Mouse (Mus musculus) cerebellum, adult 2 months (tissue): ENCODE results near the gene Dab2. TPM values are rescaled to one million over a fixed set of nuclear protein-coding genes. Genes with fewer than 3 reads are reported as not detected.

Experiments
- DNase-seq, 2 experiments: peaks; one replicate each; pipeline ENCODE4 v3.0.0; 2021
- H3K27ac ChIP-seq: fragments of 200-500 bp; 2 replicates; pipeline ENCODE4 v1.5.1; 2012; ENCODE audit warnings: low read length, control low read depth, inconsistent platforms; ENCODE audit not compliant: insufficient read depth
- H3K27me3 ChIP-seq: fragments of 200-500 bp; 2 replicates; pipeline ENCODE4 v1.6.1; 2012; ENCODE audit warnings: inconsistent platforms, mild to moderate bottlenecking, low read length, moderate library complexity; ENCODE audit not compliant: control insufficient read depth, insufficient read depth
- H3K4me1 ChIP-seq: fragments of 200-500 bp; 2 replicates; pipeline ENCODE4 v1.6.1; 2011; ENCODE audit warnings: low read length; ENCODE audit not compliant: control insufficient read depth, insufficient read depth
- H3K4me3 ChIP-seq: fragments of 200-500 bp; replicated peaks from 2 replicates; pipeline ENCODE3; 2011; ENCODE audit warnings: mild to moderate bottlenecking, low read depth, low read length, control low read depth; ENCODE audit not compliant: insufficient read depth
- CTCF ChIP-seq: fragments of 200-500 bp; IDR thresholded peaks from 2 replicates; pipeline ENCODE4 v1.5.1; 2011; ENCODE audit warnings: low read depth, mild to moderate bottlenecking, control low read depth, low read length, moderate library complexity, borderline replicate concordance; ENCODE audit not compliant: insufficient read depth
- POLR2A ChIP-seq: fragments of 200-500 bp; IDR thresholded peaks from 2 replicates; pipeline ENCODE4 v1.6.1; 2011; ENCODE audit warnings: low read length, control low read depth, borderline replicate concordance; ENCODE audit not compliant: insufficient read depth
- WGBS: fragments of 180-500 bp; shearing (Covaris S2); methylation state at CpG from one replicate; pipeline ENCODE4 v1.1.7; 2018; 5-methylcytosine and 5-hydroxymethylcytosine counted together
- polyA plus RNA-seq: library from polyadenylated mRNA; depleted of rRNA; stranded (reverse); fragments of >200 nt; gene quantifications from 2 replicates; pipeline ENCODE4 v1.2.3, GENCODE M21; 2012

The Dab2 gene
- polyA plus RNA-seq, 1 experiment = 8.2 TPM

DNA sequence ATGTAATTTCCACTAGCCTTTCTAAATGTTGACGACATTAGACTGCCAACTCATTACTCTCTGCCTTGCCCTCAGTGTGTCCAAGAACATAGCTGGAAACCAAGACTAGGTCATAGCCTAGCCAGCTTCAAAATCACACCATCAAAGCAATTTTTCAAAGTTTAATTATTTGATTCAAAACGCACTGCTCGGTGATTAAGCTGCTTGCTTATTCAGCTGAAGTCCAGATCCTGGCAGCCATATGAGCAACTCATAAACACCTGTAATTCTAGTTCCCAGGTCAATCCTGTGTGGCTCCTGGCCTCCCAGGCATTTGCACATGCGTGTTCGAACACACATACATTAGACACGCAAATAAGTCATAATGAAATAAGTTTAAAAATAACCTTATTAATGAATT, 99.3 kb downstream of the Dab2 start:
- TF ChIP-seq CTCF (no peak), POLR2A (no peak)
- no peaks in the 10 kb centered on the region for H3K4me1 ChIP-seq
- H3K27ac ChIP-seq = no peak overlapping the region
- no peaks in the 10 kb centered on the region for H3K27me3 ChIP-seq
- no peak for DNase-seq
- 74% methylated on average over 6 of the region's 6 CpGs for WGBS
- no peak overlapping the region for H3K4me3 ChIP-seq

DNA sequence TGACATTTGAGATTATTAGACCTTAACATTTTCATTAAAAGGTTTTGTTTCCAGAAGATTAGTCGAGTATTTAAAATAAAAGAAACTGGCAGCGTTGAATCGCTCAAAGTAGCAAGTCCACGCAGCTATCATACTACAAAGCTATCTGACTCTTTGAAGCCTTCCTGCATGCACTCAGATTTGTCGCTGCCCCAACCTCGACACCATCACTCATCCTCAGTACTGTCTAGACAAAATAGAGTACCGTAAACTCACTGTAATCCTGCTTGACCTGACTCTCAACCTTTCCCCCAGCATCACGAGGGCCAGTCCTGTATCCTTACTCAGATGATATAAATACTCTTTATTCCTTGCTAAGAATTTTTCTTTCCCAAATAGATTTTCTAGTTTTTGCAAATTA, 100.5 kb downstream of the Dab2 start:
- Histone ChIP-seq H3K27me3 (no peaks in the 10 kb centered on the region), H3K4me1 (no peaks in the 10 kb centered on the region), H3K4me3 (no peak overlapping the region), H3K27ac (no peak overlapping the region)
- 86% methylated on average over 8 of the region's 8 CpGs for WGBS
- no peak for DNase-seq
- no peak for TF ChIP-seq CTCF
- TF ChIP-seq POLR2A = no peak

DNA sequence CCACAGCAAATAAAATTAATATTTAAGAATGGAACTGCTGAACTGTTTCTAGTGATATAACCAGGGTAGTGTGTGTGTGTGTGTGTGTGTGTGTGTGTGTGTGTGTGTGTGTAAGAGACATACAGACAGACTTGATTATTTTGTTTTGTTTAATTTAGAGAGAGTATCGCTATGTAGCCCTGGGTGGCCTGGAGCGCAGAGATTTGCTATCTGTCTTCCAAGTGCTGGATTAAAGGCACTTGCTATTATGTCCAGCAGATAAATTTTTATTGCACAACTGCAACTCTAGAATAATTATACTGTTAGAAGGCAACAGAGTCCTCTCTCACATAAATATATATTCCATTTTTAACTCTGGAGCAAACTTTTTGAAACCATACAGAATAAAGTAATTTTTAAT, 102.8 kb downstream of the Dab2 start:
- Histone ChIP-seq H3K27me3 (no peaks in the 10 kb centered on the region), H3K27ac (no peak overlapping the region), H3K4me1 (no peaks in the 10 kb centered on the region), H3K4me3 (no peak overlapping the region)
- TF ChIP-seq CTCF = no peak
- no peak for TF ChIP-seq POLR2A
- no peak for DNase-seq
- WGBS = 84% methylated on average over 2 of the region's 2 CpGs

DNA sequence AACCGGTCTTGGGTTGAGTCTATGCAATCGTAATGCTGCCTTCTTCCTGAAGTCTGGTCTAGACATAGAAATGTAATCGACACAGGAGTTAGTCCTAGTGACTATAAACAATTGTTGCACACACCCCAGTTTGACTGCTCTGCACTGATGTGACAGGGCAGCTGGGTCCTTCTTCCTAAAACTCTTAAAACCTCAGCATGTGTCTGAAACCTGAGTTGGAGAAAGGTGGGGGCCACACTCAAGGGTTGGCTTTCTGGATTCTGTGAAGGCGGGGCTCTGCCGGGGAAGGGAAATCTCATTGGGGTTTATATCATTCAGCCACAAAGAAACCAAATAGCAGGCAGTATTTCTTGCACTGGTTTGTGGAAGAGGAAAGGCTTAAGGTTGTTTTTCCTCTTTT, 104.6 kb downstream of the Dab2 start:
- no peaks in the 10 kb centered on the region for H3K4me1 ChIP-seq
- WGBS = 86% methylated on average over 5 of the region's 5 CpGs
- TF ChIP-seq CTCF (no peak), POLR2A (no peak)

DNA sequence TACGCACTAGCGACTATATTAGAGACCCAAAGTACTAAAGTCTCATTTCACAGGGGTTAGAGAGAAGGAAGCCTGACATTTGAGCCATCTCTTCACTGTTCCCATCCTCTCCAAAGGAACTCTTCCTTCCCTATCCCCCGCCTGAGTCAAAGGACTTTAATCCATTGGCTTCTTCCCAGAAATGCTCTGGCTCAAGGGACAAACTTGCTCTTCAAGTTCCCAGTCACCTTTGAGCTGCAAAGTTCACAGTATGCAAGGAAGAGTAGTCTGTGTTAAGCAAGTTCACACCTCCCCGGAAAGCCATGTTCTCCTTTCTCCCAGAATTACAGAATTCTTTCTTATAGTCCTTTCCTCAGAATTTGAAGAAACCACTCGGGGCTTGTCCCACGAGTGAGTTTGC, 107.2 kb downstream of the Dab2 start:
- DNase-seq = no peak
- H3K4me1 ChIP-seq = no peaks in the 10 kb centered on the region
- no peaks in the 10 kb centered on the region for H3K27me3 ChIP-seq
- no peak overlapping the region for H3K27ac ChIP-seq
- TF ChIP-seq POLR2A (no peak), CTCF (no peak)
- WGBS = 78% methylated on average over 6 of the region's 6 CpGs
- no peak overlapping the region for H3K4me3 ChIP-seq

More for the DNA sequence above, 104.6 kb downstream of the Dab2 start:
- Histone ChIP-seq H3K27me3 (no peaks in the 10 kb centered on the region), H3K27ac (no peak overlapping the region), H3K4me3 (no peak overlapping the region)
- DNase-seq = no peak

DNA sequence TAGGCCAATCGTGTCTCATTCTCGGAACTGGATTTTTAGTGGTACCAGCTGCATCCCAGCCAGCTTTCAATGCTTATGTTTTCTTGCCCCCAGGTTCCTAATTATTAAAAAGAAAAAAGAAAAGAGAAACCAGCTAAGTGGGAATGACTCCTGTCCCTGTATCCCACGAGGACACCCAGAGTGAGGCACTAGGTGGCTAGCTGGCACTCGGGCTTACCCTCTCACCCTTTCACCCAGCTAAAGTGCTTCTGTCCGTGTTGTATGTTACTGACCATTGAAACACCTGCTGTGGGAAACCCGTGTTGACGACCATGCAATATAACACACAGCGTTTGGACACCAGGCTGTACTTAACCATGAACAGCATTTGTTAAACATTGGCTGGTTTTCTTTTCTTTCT, 109.4 kb downstream of the Dab2 start:
- no peaks in the 10 kb centered on the region for H3K4me1 ChIP-seq
- TF ChIP-seq POLR2A (no peak), CTCF (no peak)
- no peaks in the 10 kb centered on the region for H3K27me3 ChIP-seq
- DNase-seq = no peak
- WGBS = 78% methylated on average over 8 of the region's 8 CpGs
- H3K27ac ChIP-seq = no peak overlapping the region
- no peak overlapping the region for H3K4me3 ChIP-seq

DNA sequence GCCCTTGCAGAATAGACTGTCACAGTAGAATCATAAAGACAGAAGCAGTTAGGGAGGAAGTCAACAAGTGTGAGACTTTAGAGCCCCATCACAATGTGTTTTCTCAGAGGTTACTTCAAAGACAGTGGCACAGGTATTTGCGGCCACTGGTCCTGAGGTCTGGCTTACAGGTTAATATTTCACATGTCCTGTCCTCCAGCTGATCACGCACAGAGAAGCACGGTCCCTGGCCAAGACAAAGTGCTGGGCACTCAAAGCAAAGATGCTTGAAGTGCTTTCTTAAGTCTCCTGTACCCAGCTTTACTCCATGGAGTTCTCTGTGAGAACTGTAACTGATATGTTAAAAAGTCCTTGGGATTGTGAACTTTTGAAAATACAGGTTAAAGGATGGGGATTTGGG, 110.6 kb downstream of the Dab2 start:
- Histone ChIP-seq H3K27ac (no peak overlapping the region), H3K27me3 (no peaks in the 10 kb centered on the region), H3K4me3 (no peak overlapping the region), H3K4me1 (no peaks in the 10 kb centered on the region)
- TF ChIP-seq CTCF (no peak), POLR2A (no peak)
- 90% methylated on average over 3 of the region's 3 CpGs for WGBS
- DNase-seq = no peak

DNA sequence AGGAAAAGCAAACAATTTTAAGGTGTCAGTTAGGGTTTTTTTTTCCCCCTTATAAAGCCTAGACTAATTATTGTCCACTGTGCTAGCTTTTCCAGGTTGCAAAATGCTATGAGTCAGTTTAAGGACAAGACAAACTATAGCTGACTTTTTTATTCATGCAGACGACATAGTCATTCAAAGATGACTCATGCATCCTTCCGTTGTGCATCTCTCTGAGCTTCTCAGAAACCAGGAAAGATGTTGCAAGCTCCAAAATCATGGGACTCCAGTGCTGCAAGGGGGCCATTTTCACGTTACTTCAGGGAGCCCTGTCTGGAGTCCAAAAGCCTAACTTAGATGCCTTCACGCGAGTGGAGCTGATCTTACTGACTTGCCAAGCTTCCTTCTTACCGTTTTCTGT, 111.7 kb downstream of the Dab2 start:
- Histone ChIP-seq H3K4me3 (no peak overlapping the region), H3K27me3 (no peaks in the 10 kb centered on the region), H3K27ac (no peak overlapping the region), H3K4me1 (no peaks in the 10 kb centered on the region)
- DNase-seq = no peak
- WGBS = 81% methylated on average over 6 of the region's 6 CpGs
- TF ChIP-seq CTCF = no peak
- TF ChIP-seq POLR2A = no peak
